Mouse (Mus musculus) MEL (cell line): ENCODE data around the gene Trak1. TPM values are rescaled to one million over a fixed set of nuclear protein-coding genes. Genes with fewer than 3 reads are reported as not detected.

Source experiments
- DNase-seq: peaks from one replicate; pipeline ENCODE4 v3.0.0; 2011; ENCODE audit warnings: low read depth, low spot score
- H3K27ac ChIP-seq: 2 replicates; pipeline ENCODE4 v1.5.1; 2012; ENCODE audit warnings: low read depth, mild to moderate bottlenecking, control low read depth, low read length, moderate library complexity; ENCODE audit not compliant: control insufficient read depth
- H3K27me3 ChIP-seq, 2 experiments: fragments of 150-350 bp in 1 of 2; sonication (generic) in 1 of 2; 2 replicates each; pipeline ENCODE4 v1.6.1; 2012; ENCODE audit warnings: low read length in 2 of 2, mild to moderate bottlenecking in 2 of 2, improper control_type of control experiment in 1 of 2, moderate library complexity in 1 of 2; ENCODE audit not compliant: insufficient read depth in 2 of 2, control insufficient read depth in 1 of 2
- H3K36me3 ChIP-seq, 2 experiments: 2 replicates each; pipeline ENCODE4 v1.6.1; 2012 to 2014; ENCODE audit warnings: low read length in 2 of 2, improper control_type of control experiment in 1 of 2, inconsistent platforms in 1 of 2, mild to moderate bottlenecking in 1 of 2; ENCODE audit not compliant: insufficient read depth in 2 of 2, control insufficient read depth in 1 of 2
- H3K4me1 ChIP-seq, 2 experiments: fragments of 150-350 bp in 1 of 2; sonication (generic) in 1 of 2; 2 replicates each; pipeline ENCODE4 v1.6.1; 2012; ENCODE audit warnings: low read length in 2 of 2, improper control_type of control experiment in 1 of 2, mild to moderate bottlenecking in 1 of 2; ENCODE audit not compliant: insufficient read depth in 2 of 2, control insufficient read depth in 1 of 2
- H3K4me3 ChIP-seq, 2 experiments: fragments of 150-350 bp in 1 of 2; sonication (generic) in 1 of 2; 2 replicates each; pipeline ENCODE4 v1.5.1; 2012; ENCODE audit warnings: low read depth in 2 of 2, low read length in 2 of 2, mild to moderate bottlenecking in 2 of 2, moderate library complexity in 2 of 2, control low read depth in 1 of 2, improper control_type of control experiment in 1 of 2; ENCODE audit not compliant: control insufficient read depth in 1 of 2, insufficient read depth in 1 of 2
- H3K79me2 ChIP-seq: 2 replicates; pipeline ENCODE4 v1.6.1; 2012; ENCODE audit warnings: mild to moderate bottlenecking, low read length, moderate library complexity; ENCODE audit not compliant: control insufficient read depth, poor library complexity, insufficient read depth
- H3K9ac ChIP-seq: 2 replicates; pipeline ENCODE4 v1.6.1; 2012; ENCODE audit warnings: low read depth, mild to moderate bottlenecking, control low read depth, low read length, moderate library complexity; ENCODE audit not compliant: control insufficient read depth, poor library complexity, severe bottlenecking
- H3K9me3 ChIP-seq: fragments of 150-350 bp; sonication (generic); replicated peaks from 2 replicates; pipeline ENCODE4 v1.6.1; 2012; ENCODE audit warnings: mild to moderate bottlenecking, low read length, improper control_type of control experiment, moderate library complexity; ENCODE audit not compliant: insufficient read depth
- CHD1 ChIP-seq: IDR thresholded peaks from 2 replicates; pipeline ENCODE4 v1.6.1; 2012; ENCODE audit warnings: low read depth, mild to moderate bottlenecking, inconsistent platforms, low read length, improper control_type of control experiment
- ELF1 ChIP-seq: IDR thresholded peaks from 2 replicates; pipeline ENCODE4 v1.6.1; 2014; ENCODE audit warnings: low read depth, mild to moderate bottlenecking, inconsistent platforms, low read length, improper control_type of control experiment, moderate library complexity
- GABPA ChIP-seq: IDR thresholded peaks from 2 replicates; pipeline ENCODE4 v1.6.1; 2012; ENCODE audit warnings: low read depth, mild to moderate bottlenecking, inconsistent platforms, low read length, improper control_type of control experiment, moderate library complexity
- HCFC1 ChIP-seq: IDR thresholded peaks from 2 replicates; pipeline ENCODE4 v1.6.1; 2012; ENCODE audit warnings: low read depth, mild to moderate bottlenecking, inconsistent platforms, low read length, improper control_type of control experiment, moderate library complexity
- JUND ChIP-seq: IDR thresholded peaks from 2 replicates; pipeline ENCODE4 v1.6.1; 2011; ENCODE audit warnings: low read depth, mild to moderate bottlenecking, improper control_type of control experiment, low read length
- MAZ ChIP-seq: IDR thresholded peaks from 2 replicates; pipeline ENCODE4 v1.6.1; 2012; ENCODE audit warnings: low read depth, mild to moderate bottlenecking, inconsistent platforms, low read length, improper control_type of control experiment
- MXI1 ChIP-seq: IDR thresholded peaks from 2 replicates; pipeline ENCODE4 v1.6.1; 2011; ENCODE audit warnings: mild to moderate bottlenecking, low read depth, low read length, improper control_type of control experiment
- MYB ChIP-seq: IDR thresholded peaks from 2 replicates; pipeline ENCODE4 v1.6.1; 2011; ENCODE audit warnings: mild to moderate bottlenecking, low read depth, low read length, improper control_type of control experiment
- MYC ChIP-seq: IDR thresholded peaks from 2 replicates; pipeline ENCODE4 v1.6.1; 2011; ENCODE audit warnings: low read depth, mild to moderate bottlenecking, low read length, improper control_type of control experiment, moderate library complexity
- RCOR1 ChIP-seq: IDR thresholded peaks from 2 replicates; pipeline ENCODE4 v1.6.1; 2012; ENCODE audit warnings: low read depth, mild to moderate bottlenecking, inconsistent platforms, low read length, improper control_type of control experiment
- SIN3A ChIP-seq: IDR thresholded peaks from 2 replicates; pipeline ENCODE4 v1.6.1; 2012; ENCODE audit warnings: low read length, improper control_type of control experiment, inconsistent platforms
- TCF12 ChIP-seq: IDR thresholded peaks from 2 replicates; pipeline ENCODE4 v1.6.1; 2014; ENCODE audit warnings: low read depth, mild to moderate bottlenecking, inconsistent platforms, low read length, improper control_type of control experiment, moderate library complexity
- USF1 ChIP-seq: IDR thresholded peaks from 2 replicates; pipeline ENCODE4 v1.6.1; 2014; ENCODE audit warnings: low read depth, mild to moderate bottlenecking, inconsistent platforms, low read length, improper control_type of control experiment, moderate library complexity
- USF2 ChIP-seq, 2 experiments: IDR thresholded peaks; 2 replicates each; pipeline ENCODE4 v1.6.1; 2011 to 2012; ENCODE audit warnings: improper control_type of control experiment in 2 of 2, low read length in 2 of 2, borderline replicate concordance in 1 of 2, inconsistent platforms in 1 of 2, low read depth in 1 of 2, mild to moderate bottlenecking in 1 of 2; ENCODE audit not compliant: insufficient read depth in 1 of 2
- ZKSCAN1 ChIP-seq: IDR thresholded peaks from 2 replicates; pipeline ENCODE4 v1.6.1; 2012; ENCODE audit warnings: low read depth, mild to moderate bottlenecking, inconsistent platforms, low read length, improper control_type of control experiment, moderate library complexity
- polyA plus RNA-seq, 2 experiments: library from polyadenylated mRNA; stranded (reverse) in 1 of 2; unstranded in 1 of 2; fragments of >175 nt in 1 of 2; fragments of >200 nt in 1 of 2; gene quantifications; 2 replicates each; pipeline versions ENCODE4 v1.2.1 to v1.2.4; 2012; ENCODE audit warnings: low replicate concordance in 2 of 2, low read depth in 1 of 2; ENCODE audit not compliant: insufficient read length in 2 of 2, insufficient read depth in 1 of 2, missing spikeins in 1 of 2
- total RNA-seq: library from RNA; depleted of rRNA; stranded (reverse); fragments of 300-350 nt; gene quantifications from 2 replicates; pipeline ENCODE4 v1.2.3, GENCODE M21; 2012

The Trak1 gene
- total and polyA plus RNA-seq, 3 experiments, result 16.2 to 35.5 TPM; not detected in 1

- H3K9ac ChIP-seq, result no peak overlapping the region
- peaks cover 0 to 4% of the 10 kb centered on the region in 2 experiments; a peak in 1 of 4 replicates for H3K36me3 ChIP-seq
- DNase-seq, result no peak
- H3K27me3 ChIP-seq, result no peaks in the 10 kb centered on the region
- H3K79me2 ChIP-seq, result peaks cover 31% of the 10 kb centered on the region
- H3K27ac ChIP-seq, result no peak overlapping the region
- no peaks in the 10 kb centered on the region for H3K9me3 ChIP-seq
- no peak overlapping the region for H3K4me3 ChIP-seq
- H3K4me1 ChIP-seq, result no peaks in the 10 kb centered on the region
- TF ChIP-seq TCF12 (no peak), MYC (no peak), GABPA (no peak)
Measured at GRCm38 (mm10) chr9:121305456-121305855, 8.2 kb downstream of the Trak1 start.

- H3K27ac ChIP-seq, result no peak overlapping the region
- peaks cover 9% of the 10 kb centered on the region; the same call in 1 of the 2 replicates for H3K79me2 ChIP-seq
- no peaks in the 10 kb centered on the region for H3K27me3 ChIP-seq
- H3K4me1 ChIP-seq, result peaks cover 0 to 4% of the 10 kb centered on the region in 2 experiments; a peak in 1 of 4 replicates
- TF ChIP-seq JUND, result no peak
- TF ChIP-seq ZKSCAN1, result no peak
- TF ChIP-seq USF1, result no peak
- TF ChIP-seq MYB, result no peak
- TF ChIP-seq MAZ, result no peak
- TF ChIP-seq RCOR1, result no peak
- TF ChIP-seq MXI1, result no peak
- H3K9me3 ChIP-seq, result no peaks in the 10 kb centered on the region
- no peak for DNase-seq
- no peak overlapping the region for H3K9ac ChIP-seq
- peaks cover 0 to 4% of the 10 kb centered on the region in 2 experiments; a peak in 1 of 4 replicates for H3K36me3 ChIP-seq
- no peak overlapping the region for H3K4me3 ChIP-seq
Measured at GRCm38 (mm10) chr9:121309287-121309686, 12.0 kb downstream of the Trak1 start.

- peaks cover 0 to 12% of the 10 kb centered on the region in 2 experiments; a peak in 2 of 4 replicates for H3K36me3 ChIP-seq
- no peak overlapping the region for H3K4me3 ChIP-seq
- TF ChIP-seq ELF1 (no peak), SIN3A (no peak), USF1 (no peak), MYB (no peak), MYC (no peak), USF2 (IDR thresholded peaks at IDR 0.05; ENCODE audit: borderline replicate concordance in 1 of 2, insufficient read depth in 1 of 2, low read depth in 1 of 2, low read length in 2 of 2) (no peak), TCF12 (no peak), HCFC1 (no peak), ZKSCAN1 (no peak), MXI1 (no peak), CHD1 (no peak)
- H3K9me3 ChIP-seq, result no peaks in the 10 kb centered on the region
- H3K4me1 ChIP-seq, result peaks cover 4 to 5% of the 10 kb centered on the region in 2 experiments
- H3K27me3 ChIP-seq, result no peaks in the 10 kb centered on the region
- DNase-seq, result no peak
- no peak overlapping the region for H3K27ac ChIP-seq
- H3K9ac ChIP-seq, result no peak overlapping the region
- peaks cover 10% of the 10 kb centered on the region for H3K79me2 ChIP-seq
Measured at GRCm38 (mm10) chr9:121310501-121310900, 13.2 kb downstream of the Trak1 start.
